Mouse (Mus musculus): ENCODE results near the gene Rgs6. TPM values are rescaled to one million over a fixed set of nuclear protein-coding genes. Genes with fewer than 3 reads are reported as not detected.

Rgs6 gene
- total RNA-seq, 2 experiments from 2014 or later: not detected

GRCm38 (mm10) chr12:83165058-83165457 lies 577.0 kb downstream of the Rgs6 start:
- ATAC-seq (ENCODE audit: poor library complexity, severe bottlenecking): no peak

DNA sequence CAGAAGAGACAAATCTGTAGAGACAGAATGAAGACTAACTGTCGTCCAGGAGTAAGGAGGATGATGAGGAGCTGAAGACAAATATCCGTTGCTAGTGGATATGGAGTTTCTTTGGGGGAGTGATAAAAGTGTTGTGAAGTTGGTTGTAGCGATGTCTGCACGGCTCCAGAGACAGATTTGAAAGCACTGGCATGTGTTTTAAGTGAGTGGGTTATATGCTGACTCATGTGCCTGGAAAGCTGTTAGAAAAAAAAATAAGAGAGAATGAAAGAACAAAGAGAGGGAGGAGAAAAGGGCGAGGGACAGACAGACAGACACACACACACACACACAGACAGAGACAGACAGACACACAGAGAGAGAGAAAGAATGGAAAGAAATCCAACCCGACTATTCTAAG lies 580.2 kb downstream of the Rgs6 start:
- no peak for ATAC-seq (ENCODE audit: poor library complexity, severe bottlenecking)

- ATAC-seq (ENCODE audit: poor library complexity, severe bottlenecking): no peak
These were observed 581.6 kb downstream of the Rgs6 start for GRCm38 (mm10) chr12:83169495-83170209.

DNA sequence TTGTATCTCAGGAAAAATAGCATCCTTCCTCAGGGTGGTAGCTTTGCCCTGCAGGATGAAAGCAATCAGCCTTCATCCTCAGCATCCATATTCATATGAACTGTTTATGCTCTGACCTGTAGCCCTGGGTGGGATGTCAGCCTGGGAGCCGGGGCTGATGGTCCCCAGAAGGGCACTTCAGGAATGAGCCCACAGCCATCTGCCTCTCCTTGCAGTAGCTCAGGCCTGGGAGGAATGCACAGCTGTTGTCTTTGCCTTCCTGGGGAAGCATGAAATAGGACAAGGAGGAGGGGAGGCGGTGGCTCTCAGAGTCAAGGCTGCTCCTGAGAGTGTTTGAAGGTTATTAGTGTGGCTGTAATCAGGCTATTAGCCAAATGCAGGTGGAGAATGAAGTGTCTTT lies 590.7 kb downstream of the Rgs6 start:
- no peak for ATAC-seq (ENCODE audit: poor library complexity, severe bottlenecking)

- no peak for ATAC-seq (ENCODE audit: poor library complexity, severe bottlenecking)
These were observed 591.8 kb downstream of the Rgs6 start for GRCm38 (mm10) chr12:83179860-83180259.

DNA sequence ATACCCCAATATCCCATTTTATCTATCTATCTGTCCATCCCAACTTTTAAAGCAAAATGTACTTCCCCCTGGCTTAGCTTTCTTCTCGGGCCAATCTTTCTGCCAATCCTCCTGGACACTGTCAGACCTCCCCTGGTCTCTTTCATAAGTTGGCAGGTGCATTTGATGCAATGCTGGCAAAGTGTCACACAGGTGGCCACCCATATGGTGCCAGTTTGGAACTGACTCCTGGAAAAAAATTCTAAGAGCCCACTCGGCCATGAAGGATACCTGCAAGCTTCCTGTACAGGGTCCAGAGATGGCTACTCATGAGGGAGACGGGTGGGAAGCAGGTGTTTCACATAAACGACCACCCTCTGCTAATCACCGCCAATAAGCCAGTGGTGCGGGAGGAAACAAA lies 592.5 kb downstream of the Rgs6 start:
- no peak for ATAC-seq (ENCODE audit: poor library complexity, severe bottlenecking)

- no peak for ATAC-seq (ENCODE audit: poor library complexity, severe bottlenecking)
These were observed 613.6 kb downstream of the Rgs6 start for GRCm38 (mm10) chr12:83201674-83202073.

DNA sequence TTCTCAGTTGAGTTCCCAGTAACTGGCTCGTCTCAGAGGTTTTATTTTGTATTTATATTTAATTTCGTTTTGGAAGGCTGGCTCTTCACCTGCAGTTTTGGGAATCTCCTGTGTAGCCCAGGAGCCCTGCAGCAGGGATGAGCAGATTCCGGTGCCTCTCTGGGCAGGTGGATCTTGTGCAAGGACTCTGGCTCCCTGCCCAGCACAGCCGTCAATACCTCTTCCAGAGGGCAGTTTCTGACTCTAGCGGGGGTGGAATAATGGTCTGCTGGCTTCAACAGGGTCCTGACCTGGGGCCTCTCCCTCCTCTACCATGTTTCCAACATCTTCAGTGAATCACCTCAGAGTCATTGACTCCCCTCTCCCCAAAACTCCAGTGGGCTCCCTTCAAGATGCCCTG lies 616.3 kb downstream of the Rgs6 start:
- ATAC-seq (ENCODE audit: poor library complexity, severe bottlenecking): no peak

DNA sequence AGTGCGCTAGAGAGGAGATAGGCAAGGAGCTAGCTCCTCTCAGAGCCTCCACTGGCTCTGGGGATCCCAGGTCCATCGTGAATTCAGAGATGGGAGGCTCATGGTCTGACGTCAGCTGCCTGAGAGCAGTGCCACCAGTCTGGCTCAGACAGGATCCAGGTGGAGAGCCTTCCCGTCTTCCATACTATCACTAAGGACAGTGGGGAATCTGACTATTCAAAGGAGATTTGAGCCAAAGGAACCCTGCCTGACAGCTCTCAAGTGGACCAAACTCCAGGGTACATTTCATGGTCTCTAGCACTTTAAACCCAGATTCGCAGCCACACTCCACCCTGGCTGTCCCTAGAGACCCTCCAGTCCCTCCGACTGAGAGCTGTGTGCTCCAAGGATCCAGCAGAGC lies 618.8 kb downstream of the Rgs6 start:
- no peak for ATAC-seq (ENCODE audit: poor library complexity, severe bottlenecking)

- no peak for ATAC-seq (ENCODE audit: poor library complexity, severe bottlenecking)
These were observed 619.4 kb downstream of the Rgs6 start for GRCm38 (mm10) chr12:83207481-83207880.

GRCm38 (mm10) chr12:83208011-83208410 lies 619.9 kb downstream of the Rgs6 start:
- ATAC-seq (ENCODE audit: poor library complexity, severe bottlenecking): no peak

DNA sequence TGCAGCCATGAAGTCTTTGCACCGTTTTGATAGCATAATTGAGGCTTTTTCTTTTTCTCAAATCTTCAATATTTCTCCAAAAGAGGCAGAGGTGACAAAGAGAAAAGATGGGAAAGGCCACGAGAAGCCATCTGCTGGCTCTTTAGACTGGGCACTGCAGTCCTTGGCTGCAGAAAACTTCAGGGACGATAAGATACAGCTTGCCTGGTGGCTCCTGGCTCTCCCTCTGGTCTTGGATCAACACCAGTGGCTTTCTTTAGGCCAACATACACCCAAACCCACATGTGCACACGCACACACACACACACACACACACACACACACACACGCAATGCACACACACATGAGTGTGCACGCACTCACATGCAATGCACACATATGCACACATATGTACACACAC lies 620.7 kb downstream of the Rgs6 start:
- no peak for ATAC-seq (ENCODE audit: poor library complexity, severe bottlenecking)

- ATAC-seq (ENCODE audit: poor library complexity, severe bottlenecking): no peak
These were observed 621.4 kb downstream of the Rgs6 start for GRCm38 (mm10) chr12:83209461-83209860.

DNA sequence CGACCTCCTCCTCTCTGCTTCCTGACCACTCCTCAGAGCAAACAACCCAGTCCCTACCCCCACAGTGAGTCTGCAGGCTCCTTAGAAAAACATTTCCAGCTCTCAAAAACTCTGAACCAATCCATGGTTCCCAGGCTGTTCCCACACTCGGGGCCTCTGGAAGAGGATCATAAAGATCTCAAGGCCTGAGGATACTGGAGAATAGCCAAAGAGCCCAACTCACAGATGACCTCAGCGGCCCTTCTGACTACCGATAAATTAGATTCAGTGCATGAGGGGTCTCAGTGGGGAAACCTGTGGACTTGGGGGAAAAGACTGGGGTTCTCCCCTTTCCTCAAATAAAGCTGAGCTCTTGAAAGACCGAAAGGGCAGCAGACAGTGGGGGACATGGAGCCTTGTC lies 622.2 kb downstream of the Rgs6 start:
- ATAC-seq (ENCODE audit: poor library complexity, severe bottlenecking): no peak

- ATAC-seq (ENCODE audit: poor library complexity, severe bottlenecking): no peak
These were observed 622.6 kb downstream of the Rgs6 start for GRCm38 (mm10) chr12:83210735-83211134.

DNA sequence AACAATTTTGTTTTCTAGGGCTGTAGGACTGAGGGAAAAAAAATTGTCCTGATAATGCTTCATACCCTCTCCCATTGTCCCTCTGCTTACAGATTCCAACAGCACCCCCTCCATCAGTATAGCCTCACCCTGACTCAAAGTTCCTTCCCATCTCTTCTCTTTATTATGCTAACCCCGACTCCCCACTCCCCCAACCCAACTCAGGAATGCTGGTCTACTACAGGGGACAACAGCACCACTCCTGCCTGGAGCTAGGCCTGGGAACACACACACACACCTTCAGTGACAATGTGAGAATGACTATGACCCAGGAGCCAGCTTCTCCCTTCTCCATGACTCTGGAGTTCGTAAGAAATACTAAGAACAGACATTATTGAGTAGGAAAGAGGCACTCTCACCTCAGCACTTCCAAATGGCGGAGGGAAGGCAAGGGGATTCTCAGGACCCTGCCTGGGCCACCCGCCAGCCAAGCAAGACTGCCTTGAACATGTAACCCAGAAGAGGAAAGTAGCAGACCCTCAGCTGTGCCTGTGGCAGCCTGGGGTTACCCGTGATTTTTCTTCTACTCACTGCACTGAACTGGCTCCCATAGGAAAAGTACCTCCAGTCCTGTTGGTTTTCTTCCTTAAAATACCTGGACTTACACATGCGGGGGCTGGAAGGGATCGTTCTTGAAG lies 623.2 kb downstream of the Rgs6 start:
- no peak for ATAC-seq (ENCODE audit: poor library complexity, severe bottlenecking)
